Mouse (Mus musculus) kidney, embryonic 14.5 days (tissue): ENCODE data around the gene Ms4a13. TPM values are rescaled to one million over a fixed set of nuclear protein-coding genes. Genes with fewer than 3 reads are reported as not detected.
"Not testable (repeated sequence)": the region's sequence is repeated elsewhere in the genome, so short reads cannot be mapped to it uniquely, and the experiment has no call there.

ENCODE experiments used
- ATAC-seq: fragments of 200-750 bp; cut with Nextera tagmentation; 2 replicates; pipeline ENCODE4 v1.8.0; 2017; ENCODE audit warnings: moderate number of reproducible peaks, mild to moderate bottlenecking, moderate TSS enrichment, moderate library complexity; ENCODE audit not compliant: low FRiP score, low TSS enrichment
- H3K27ac ChIP-seq: fragments of 300-500 bp; sonication (generic); 2 replicates; pipeline ENCODE4 v1.5.1; 2014; ENCODE audit warnings: low read depth, mild to moderate bottlenecking, low read length, moderate library complexity, mixed read lengths
- H3K27me3 ChIP-seq: fragments of 300-500 bp; sonication (generic); 2 replicates; pipeline ENCODE4 v1.6.1; 2014; ENCODE audit warnings: mild to moderate bottlenecking, low read length; ENCODE audit not compliant: control insufficient read depth, insufficient read depth
- H3K36me3 ChIP-seq: fragments of 300-500 bp; sonication (generic); 2 replicates; pipeline ENCODE4 v1.6.1; 2014; ENCODE audit warnings: low read length, mixed read lengths; ENCODE audit not compliant: control insufficient read depth, insufficient read depth
- H3K4me1 ChIP-seq: fragments of 300-500 bp; sonication (generic); 2 replicates; pipeline ENCODE4 v1.6.1; 2014; ENCODE audit warnings: low read length, mixed read lengths; ENCODE audit not compliant: control insufficient read depth, insufficient read depth
- H3K4me2 ChIP-seq: fragments of 300-500 bp; sonication (generic); replicated peaks from 2 replicates; pipeline ENCODE4 v1.6.1; 2014; ENCODE audit warnings: low read depth, mild to moderate bottlenecking, low read length
- H3K4me3 ChIP-seq: fragments of 300-500 bp; sonication (generic); 2 replicates; pipeline ENCODE4 v1.5.1; 2014; ENCODE audit warnings: mild to moderate bottlenecking, low read length
- H3K9ac ChIP-seq: fragments of 300-500 bp; sonication (generic); 2 replicates; pipeline ENCODE4 v1.6.1; 2014; ENCODE audit warnings: low read depth, mild to moderate bottlenecking, low read length, moderate library complexity
- H3K9me3 ChIP-seq: fragments of 300-500 bp; sonication (generic); 2 replicates; pipeline ENCODE4 v1.6.1; 2016; ENCODE audit warnings: low read length; ENCODE audit not compliant: control insufficient read depth
- WGBS: fragments of 180-500 bp; shearing (Covaris S2); extraction: QIAGEN DNeasy Blood & Tissue Kit; methylation state at CpG from one replicate; pipeline ENCODE4 v1.1.7; 2014; 5-methylcytosine and 5-hydroxymethylcytosine counted together
- polyA plus RNA-seq: library from polyadenylated mRNA; unstranded; fragments of >200 nt; fragmentation: Nextera tagmentation; extraction: Ambion mirVana; gene quantifications from 2 replicates; pipeline ENCODE4 v1.2.1, GENCODE M21; 2014

Gene Ms4a13
- polyA plus RNA-seq, 1 experiment from 2014 or later: not detected

- ATAC-seq: no peak
- no peak overlapping the region for H3K4me3 ChIP-seq
- no peaks in the 10 kb centered on the region for H3K36me3 ChIP-seq
- no peaks in the 10 kb centered on the region for H3K27me3 ChIP-seq
- no peak overlapping the region for H3K27ac ChIP-seq
- H3K4me2 ChIP-seq: no peak overlapping the region
- H3K9me3 ChIP-seq: no peaks in the 10 kb centered on the region
- 74% methylated on average over 2 of the region's 2 CpGs for WGBS
- no peak overlapping the region for H3K9ac ChIP-seq
- no peaks in the 10 kb centered on the region for H3K4me1 ChIP-seq
Observed at GRCm38 (mm10) chr19:11177464-11177863, 19.1 kb downstream of the Ms4a13 start.

- Histone ChIP-seq H3K4me2 (no peak within 1 kb of the TSS), H3K27me3 (no peaks in the 10 kb centered on the region), H3K9ac (no peak within 1 kb of the TSS), H3K36me3 (no peaks in the 10 kb centered on the region), H3K4me3 (no peak within 1 kb of the TSS), H3K4me1 (no peaks in the 10 kb centered on the region), H3K9me3 (no peaks in the 10 kb centered on the region), H3K27ac (no peak within 1 kb of the TSS)
- no peak; the same call in 1 of the 2 replicates for ATAC-seq
- WGBS: 39% methylated on average over 10 of the region's 10 CpGs
Observed at GRCm38 (mm10) chr19:11165172-11165571, 31.4 kb downstream of the Ms4a13 start, which contains the start of gene 1700025F22Rik. Gene 1700025F22Rik, minus strand, starts transcription at chr19:11165320.

- WGBS: 81% methylated on average over 6 of the region's 6 CpGs
- ATAC-seq, H3K36me3 ChIP-seq, H3K9ac ChIP-seq, H3K4me2 ChIP-seq, H3K4me1 ChIP-seq, H3K9me3 ChIP-seq, H3K27ac ChIP-seq, H3K4me3 ChIP-seq, H3K27me3 ChIP-seq: not testable (repeated sequence)
Observed at GRCm38 (mm10) chr19:11157890-11158289, 38.6 kb downstream of the Ms4a13 start.

GRCm38 (mm10) chr19:11135336-11135735 lies 61.2 kb downstream of the Ms4a13 start:
- Histone ChIP-seq H3K4me1 (no peaks in the 10 kb centered on the region), H3K9me3 (no peaks in the 10 kb centered on the region), H3K4me2 (no peak overlapping the region), H3K36me3 (no peaks in the 10 kb centered on the region), H3K27me3 (no peaks in the 10 kb centered on the region), H3K27ac (no peak overlapping the region), H3K9ac (no peak overlapping the region), H3K4me3 (no peak overlapping the region)
- ATAC-seq: no peak
- WGBS: 72% methylated on average over 4 of the region's 4 CpGs

- Histone ChIP-seq H3K4me1 (no peaks in the 10 kb centered on the region), H3K9me3 (no peaks in the 10 kb centered on the region), H3K9ac (no peak overlapping the region), H3K27me3 (no peaks in the 10 kb centered on the region), H3K27ac (no peak overlapping the region), H3K36me3 (no peaks in the 10 kb centered on the region), H3K4me2 (no peak overlapping the region), H3K4me3 (no peak overlapping the region)
- 90% methylated on average over 2 of the region's 2 CpGs for WGBS
- ATAC-seq: no peak
Observed at GRCm38 (mm10) chr19:11134852-11135251, 61.7 kb downstream of the Ms4a13 start.

GRCm38 (mm10) chr19:11130776-11131175 lies 65.8 kb downstream of the Ms4a13 start, which contains the start of gene 1700017D01Rik:
Gene 1700017D01Rik, minus strand, starts transcription at chr19:11130876.
- ATAC-seq, H3K27me3 ChIP-seq, H3K9ac ChIP-seq, H3K9me3 ChIP-seq, H3K36me3 ChIP-seq, H3K4me3 ChIP-seq, H3K27ac ChIP-seq, H3K4me2 ChIP-seq, H3K4me1 ChIP-seq: not testable (repeated sequence)
- 89% methylated on average over 8 of the region's 8 CpGs for WGBS

- Histone ChIP-seq H3K4me3 (no peak overlapping the region), H3K27ac (no peak overlapping the region), H3K9ac (no peak overlapping the region), H3K4me1 (no peaks in the 10 kb centered on the region), H3K36me3 (no peaks in the 10 kb centered on the region), H3K27me3 (no peaks in the 10 kb centered on the region), H3K4me2 (no peak overlapping the region), H3K9me3 (0 out of 2 replicates have a peak, but pooled peaks cover 2% of the 10 kb centered on the region)
- 94% methylated on average over 1 of the region's 1 CpGs for WGBS
- ATAC-seq: no peak
Observed at GRCm38 (mm10) chr19:11129702-11130101, 66.8 kb downstream of the Ms4a13 start.

GRCm38 (mm10) chr19:11121016-11121420 lies 75.5 kb downstream of the Ms4a13 start:
- 1% methylated on average over 6 of the region's 38 CpGs for WGBS

More at GRCm38 (mm10) chr19:11121016-11121420, 75.5 kb downstream of the Ms4a13 start:
- H3K27me3 ChIP-seq, H3K36me3 ChIP-seq, H3K4me1 ChIP-seq, H3K27ac ChIP-seq, H3K9me3 ChIP-seq: not testable (repeated sequence)
- peak; percentile 100 for ATAC-seq
- Histone ChIP-seq H3K4me2 (peak overlapping the region; percentile 30), H3K9ac (peak overlapping the region; percentile 23; the same call in 1 of the 2 replicates), H3K4me3 (peak overlapping the region; percentile 30)
